Mouse (Mus musculus): ENCODE measurements at regions not wholly inside any gene's neighbourhood (a gene's known extent, or its start where the extent isn't known, plus 50 kb on each side); places are given as distances from the start of the nearest gene placed in this dataset.

- Histone ChIP-seq H3K36me3 (ENCODE audit: control insufficient read depth, insufficient read depth, low read length, poor library complexity, severe bottlenecking) (no peaks in the 10 kb centered on the region), H3K27ac (ENCODE audit: insufficient read depth, low read depth, low read length, poor library complexity, severe bottlenecking) (no peak overlapping the region), H3K9ac (ENCODE audit: insufficient read depth, low read depth, low read length, poor library complexity, severe bottlenecking) (no peak overlapping the region), H3K9me3 (ENCODE audit: control insufficient read depth, insufficient read depth, low read depth, low read length) (no peaks in the 10 kb centered on the region), H3K4me3 (ENCODE audit: insufficient read depth in 1 of 2, low read depth in 1 of 2, low read length in 2 of 2, poor library complexity in 1 of 2, severe bottlenecking in 1 of 2) (no peak overlapping the region), H3K4me1 (ENCODE audit: control insufficient read depth in 2 of 2, insufficient read depth in 2 of 2, low read length in 2 of 2, poor library complexity in 1 of 2) (no peaks in the 10 kb centered on the region)
- no peak for TF ChIP-seq CHD2 (IDR thresholded peaks at IDR 0.05; ENCODE audit: low read depth, low read length)
- TF ChIP-seq ZC3H11A (IDR thresholded peaks at IDR 0.05; ENCODE audit: borderline replicate concordance, low read depth, low read length): no peak
- TF ChIP-seq ZNF384 (IDR thresholded peaks at IDR 0.05; ENCODE audit: low read depth, low read length): no peak
- TF ChIP-seq HCFC1 (IDR thresholded peaks at IDR 0.05; ENCODE audit: borderline replicate concordance, insufficient read depth, low read length): no peak
- TF ChIP-seq MAFK (IDR thresholded peaks at IDR 0.05; ENCODE audit: insufficient read depth, low read depth, low read length): no peak
- in situ Hi-C loops (cut with MboI; ENCODE audit: low sequenced_read_pairs in 2 of 2, unreplicated experiment in 2 of 2): no loop called here
- no peak for DNase-seq (ENCODE audit: low read depth, low spot score)
Measured at GRCm38 (mm10) chr16:46548207-46548606, 49.9 kb upstream of the Nectin3 start.
